Mouse (Mus musculus) cerebellum, postnatal 14 days (tissue): ENCODE data around the gene Nutf2-ps1.

ENCODE experiments used
- DNase-seq, 2 experiments: peaks; one replicate each; pipeline ENCODE4 v3.0.0; 2021; ENCODE audit warnings: mixed read lengths in 2 of 2

The Nutf2-ps1 gene

GRCm38 (mm10) chr19:53568553-53568952 lies 20.3 kb downstream of the Nutf2-ps1 start:
- DNase-seq = no peak

- DNase-seq = no peak
Observed at GRCm38 (mm10) chr19:53567864-53568263, 21.0 kb downstream of the Nutf2-ps1 start.

- no peak for DNase-seq
Observed at GRCm38 (mm10) chr19:53565565-53566277, 23.1 kb downstream of the Nutf2-ps1 start.

GRCm38 (mm10) chr19:53564174-53564573 lies 24.7 kb downstream of the Nutf2-ps1 start:
- DNase-seq = no peak

GRCm38 (mm10) chr19:53560436-53560835 lies 28.4 kb downstream of the Nutf2-ps1 start:
- no peak for DNase-seq

GRCm38 (mm10) chr19:53557267-53557936 lies 31.5 kb downstream of the Nutf2-ps1 start:
- no peak for DNase-seq

GRCm38 (mm10) chr19:53556841-53557240 lies 32.0 kb downstream of the Nutf2-ps1 start:
- no peak for DNase-seq

GRCm38 (mm10) chr19:53554981-53555616 lies 33.8 kb downstream of the Nutf2-ps1 start:
- DNase-seq = no peak

GRCm38 (mm10) chr19:53554402-53554801 lies 34.5 kb downstream of the Nutf2-ps1 start:
- no peak for DNase-seq

GRCm38 (mm10) chr19:53552795-53553194 lies 36.1 kb downstream of the Nutf2-ps1 start:
- DNase-seq = no peak

- DNase-seq = no peak
Observed at GRCm38 (mm10) chr19:53552216-53552786, 36.6 kb downstream of the Nutf2-ps1 start.

- DNase-seq = peak; percentile 49 to 55
Observed at GRCm38 (mm10) chr19:53550972-53551371, 37.9 kb downstream of the Nutf2-ps1 start.

- DNase-seq = no peak
Observed at GRCm38 (mm10) chr19:53547597-53547996, 41.3 kb downstream of the Nutf2-ps1 start.

GRCm38 (mm10) chr19:53544923-53545561 lies 43.8 kb downstream of the Nutf2-ps1 start:
- DNase-seq = no peak

- no peak for DNase-seq
Observed at GRCm38 (mm10) chr19:53543602-53544001, 45.3 kb downstream of the Nutf2-ps1 start.

GRCm38 (mm10) chr19:53539296-53539695 lies 49.6 kb downstream of the Nutf2-ps1 start:
- no peak for DNase-seq

GRCm38 (mm10) chr19:53538796-53539195 lies 50.1 kb downstream of the Nutf2-ps1 start:
- no peak for DNase-seq
